Mouse (Mus musculus) MEL (cell line): Measurements from ENCODE around the gene Nucb1. TPM values are rescaled to one million over a fixed set of nuclear protein-coding genes. Genes with fewer than 3 reads are reported as not detected.
"Not testable (repeated sequence)": the region's sequence is repeated elsewhere in the genome, so short reads cannot be mapped to it uniquely, and the experiment has no call there.

Experiments
- DNase-seq: peaks from one replicate; pipeline ENCODE4 v3.0.0; 2011; ENCODE audit warnings: low read depth, low spot score
- H3K27ac ChIP-seq: 2 replicates; pipeline ENCODE4 v1.5.1; 2012; ENCODE audit warnings: low read depth, mild to moderate bottlenecking, control low read depth, low read length, moderate library complexity; ENCODE audit not compliant: control insufficient read depth
- H3K27me3 ChIP-seq, 2 experiments: fragments of 150-350 bp in 1 of 2; sonication (generic) in 1 of 2; 2 replicates each; pipeline ENCODE4 v1.6.1; 2012; ENCODE audit warnings: low read length in 2 of 2, mild to moderate bottlenecking in 2 of 2, improper control_type of control experiment in 1 of 2, moderate library complexity in 1 of 2; ENCODE audit not compliant: insufficient read depth in 2 of 2, control insufficient read depth in 1 of 2
- H3K36me3 ChIP-seq, 2 experiments: 2 replicates each; pipeline ENCODE4 v1.6.1; 2012 to 2014; ENCODE audit warnings: low read length in 2 of 2, improper control_type of control experiment in 1 of 2, inconsistent platforms in 1 of 2, mild to moderate bottlenecking in 1 of 2; ENCODE audit not compliant: insufficient read depth in 2 of 2, control insufficient read depth in 1 of 2
- H3K4me1 ChIP-seq, 2 experiments: fragments of 150-350 bp in 1 of 2; sonication (generic) in 1 of 2; 2 replicates each; pipeline ENCODE4 v1.6.1; 2012; ENCODE audit warnings: low read length in 2 of 2, improper control_type of control experiment in 1 of 2, mild to moderate bottlenecking in 1 of 2; ENCODE audit not compliant: insufficient read depth in 2 of 2, control insufficient read depth in 1 of 2
- H3K4me3 ChIP-seq, 2 experiments: fragments of 150-350 bp in 1 of 2; sonication (generic) in 1 of 2; 2 replicates each; pipeline ENCODE4 v1.5.1; 2012; ENCODE audit warnings: low read depth in 2 of 2, low read length in 2 of 2, mild to moderate bottlenecking in 2 of 2, moderate library complexity in 2 of 2, control low read depth in 1 of 2, improper control_type of control experiment in 1 of 2; ENCODE audit not compliant: control insufficient read depth in 1 of 2, insufficient read depth in 1 of 2
- H3K79me2 ChIP-seq: 2 replicates; pipeline ENCODE4 v1.6.1; 2012; ENCODE audit warnings: mild to moderate bottlenecking, low read length, moderate library complexity; ENCODE audit not compliant: control insufficient read depth, poor library complexity, insufficient read depth
- H3K9ac ChIP-seq: 2 replicates; pipeline ENCODE4 v1.6.1; 2012; ENCODE audit warnings: low read depth, mild to moderate bottlenecking, control low read depth, low read length, moderate library complexity; ENCODE audit not compliant: control insufficient read depth, poor library complexity, severe bottlenecking
- H3K9me3 ChIP-seq: fragments of 150-350 bp; sonication (generic); replicated peaks from 2 replicates; pipeline ENCODE4 v1.6.1; 2012; ENCODE audit warnings: mild to moderate bottlenecking, low read length, improper control_type of control experiment, moderate library complexity; ENCODE audit not compliant: insufficient read depth
- CHD1 ChIP-seq: IDR thresholded peaks from 2 replicates; pipeline ENCODE4 v1.6.1; 2012; ENCODE audit warnings: low read depth, mild to moderate bottlenecking, inconsistent platforms, low read length, improper control_type of control experiment
- CHD2 ChIP-seq: IDR thresholded peaks from 2 replicates; pipeline ENCODE4 v1.6.1; 2011; ENCODE audit warnings: low read length, improper control_type of control experiment
- HCFC1 ChIP-seq: IDR thresholded peaks from 2 replicates; pipeline ENCODE4 v1.6.1; 2012; ENCODE audit warnings: low read depth, mild to moderate bottlenecking, inconsistent platforms, low read length, improper control_type of control experiment, moderate library complexity
- MYC ChIP-seq: IDR thresholded peaks from 2 replicates; pipeline ENCODE4 v1.6.1; 2011; ENCODE audit warnings: low read depth, mild to moderate bottlenecking, low read length, improper control_type of control experiment, moderate library complexity
- TAL1 ChIP-seq: IDR thresholded peaks from 2 replicates; pipeline ENCODE4 v1.6.1; 2012; ENCODE audit warnings: mild to moderate bottlenecking, inconsistent platforms, low read length, moderate library complexity, mixed read lengths
- TBP ChIP-seq: IDR thresholded peaks from 2 replicates; pipeline ENCODE4 v1.8.0; 2011; ENCODE audit warnings: low read depth, low read length, improper control_type of control experiment
- USF2 ChIP-seq, 2 experiments: IDR thresholded peaks; 2 replicates each; pipeline ENCODE4 v1.6.1; 2011 to 2012; ENCODE audit warnings: improper control_type of control experiment in 2 of 2, low read length in 2 of 2, borderline replicate concordance in 1 of 2, inconsistent platforms in 1 of 2, low read depth in 1 of 2, mild to moderate bottlenecking in 1 of 2; ENCODE audit not compliant: insufficient read depth in 1 of 2
- ZNF384 ChIP-seq: IDR thresholded peaks from 2 replicates; pipeline ENCODE4 v1.6.1; 2012; ENCODE audit warnings: low read depth, mild to moderate bottlenecking, inconsistent platforms, low read length, improper control_type of control experiment
- polyA plus RNA-seq, 2 experiments: library from polyadenylated mRNA; stranded (reverse) in 1 of 2; unstranded in 1 of 2; fragments of >175 nt in 1 of 2; fragments of >200 nt in 1 of 2; gene quantifications; 2 replicates each; pipeline versions ENCODE4 v1.2.1 to v1.2.4; 2012; ENCODE audit warnings: low replicate concordance in 2 of 2, low read depth in 1 of 2; ENCODE audit not compliant: insufficient read length in 2 of 2, insufficient read depth in 1 of 2, missing spikeins in 1 of 2
- total RNA-seq: library from RNA; depleted of rRNA; stranded (reverse); fragments of 300-350 nt; gene quantifications from 2 replicates; pipeline ENCODE4 v1.2.3, GENCODE M21; 2012

Nucb1 gene
- total and polyA plus RNA-seq, 3 experiments, result 92.3 to 343 (median 196) TPM

GRCm38 (mm10) chr7:45481374-45481927 is 28.8 kb downstream of the Nucb1 start, which contains the start of gene Tulp2:
Tulp2 (plus strand) TSS chr7:45481877.
- H3K79me2 ChIP-seq, result no peaks in the 10 kb centered on the region
- peak within 1 kb of the TSS in 1 of 2 experiments; percentile 7; a peak in 1 of 4 replicates for H3K4me3 ChIP-seq
- peak; percentile 90 for DNase-seq
- peaks cover 2 to 18% of the 10 kb centered on the region in 2 experiments; a peak in 3 of 4 replicates for H3K4me1 ChIP-seq
- no peaks in the 10 kb centered on the region for H3K9me3 ChIP-seq
- H3K27me3 ChIP-seq, result no peaks in the 10 kb centered on the region
- H3K36me3 ChIP-seq, result peaks cover 0 to 12% of the 10 kb centered on the region in 2 experiments; a peak in 2 of 4 replicates
- no peak for TF ChIP-seq USF2 (IDR thresholded peaks at IDR 0.05; ENCODE audit: borderline replicate concordance in 1 of 2, insufficient read depth in 1 of 2, low read depth in 1 of 2, low read length in 2 of 2)
- no peak for TF ChIP-seq CHD1
- TF ChIP-seq MYC, result no peak
- TF ChIP-seq HCFC1, result peak; percentile 93
- no peak for TF ChIP-seq TAL1
- H3K27ac ChIP-seq, result peak within 1 kb of the TSS; percentile 5; the same call in 1 of the 2 replicates
- no peak within 1 kb of the TSS for H3K9ac ChIP-seq

- H3K79me2 ChIP-seq, H3K27ac ChIP-seq, DNase-seq, H3K27me3 ChIP-seq, H3K9ac ChIP-seq, H3K4me3 ChIP-seq, H3K9me3 ChIP-seq: not testable (repeated sequence)
- Histone ChIP-seq H3K4me1 (peaks cover 6 to 18% of the 10 kb centered on the region in 2 experiments; a peak in 3 of 4 replicates), H3K36me3 (peaks cover 0 to 16% of the 10 kb centered on the region in 2 experiments; a peak in 2 of 4 replicates)
- TF ChIP-seq HCFC1 (0 out of 2 replicates have a peak, but pooled peaks have one; percentile 11), ZNF384 (peak; percentile 23; the same call in 1 of the 2 replicates), TBP (peak; percentile 95)
These were observed 29.9 kb downstream of the Nucb1 start for GRCm38 (mm10) chr7:45480310-45480709.

- Histone ChIP-seq H3K4me1 (peaks cover 6 to 24% of the 10 kb centered on the region in 2 experiments; a peak in 3 of 4 replicates), H3K27ac (no peak overlapping the region), H3K36me3 (peaks cover 0 to 20% of the 10 kb centered on the region in 2 experiments; a peak in 2 of 4 replicates), H3K79me2 (peaks cover 3% of the 10 kb centered on the region; the same call in 1 of the 2 replicates), H3K27me3 (no peaks in the 10 kb centered on the region), H3K9me3 (no peaks in the 10 kb centered on the region), H3K9ac (no peak overlapping the region), H3K4me3 (no peak overlapping the region)
- no peak for DNase-seq
- no peak for TF ChIP-seq CHD2
These were observed 31.4 kb downstream of the Nucb1 start for GRCm38 (mm10) chr7:45478774-45479173.
